Mouse (Mus musculus) G1E-ER4 (cell line): Measurements from ENCODE around the gene Zhx3. TPM values are rescaled to one million over a fixed set of nuclear protein-coding genes. Genes with fewer than 3 reads are reported as not detected.

Experiments
- GATA1 ChIP-seq: IDR thresholded peaks from one replicate; pipeline ENCODE4 v1.8.0; 2012; ENCODE audit warnings: low read length, inconsistent platforms
- polyA plus RNA-seq: library from polyadenylated mRNA; stranded (reverse); fragments of >175 nt; gene quantifications from 2 replicates; pipeline ENCODE4 v1.2.3, GENCODE M21; 2012

Zhx3 gene
- polyA plus RNA-seq, 1 experiment: 4.4 TPM

- no peak for TF ChIP-seq GATA1
These were observed 18.9 kb upstream of the Zhx3 start for GRCm38 (mm10) chr2:160891697-160892096.

GRCm38 (mm10) chr2:160891045-160891444 lies 18.2 kb upstream of the Zhx3 start:
- no peak for TF ChIP-seq GATA1

GRCm38 (mm10) chr2:160887859-160888258 lies 15.1 kb upstream of the Zhx3 start:
- no peak for TF ChIP-seq GATA1

- no peak for TF ChIP-seq GATA1
These were observed 14.5 kb upstream of the Zhx3 start for GRCm38 (mm10) chr2:160887284-160887683.

- TF ChIP-seq GATA1: no peak
These were observed 13.4 kb upstream of the Zhx3 start for GRCm38 (mm10) chr2:160886221-160886620.

GRCm38 (mm10) chr2:160884830-160885229 lies 12.0 kb upstream of the Zhx3 start:
- TF ChIP-seq GATA1: no peak

- no peak for TF ChIP-seq GATA1
These were observed 11.1 kb upstream of the Zhx3 start for GRCm38 (mm10) chr2:160883912-160884311.

GRCm38 (mm10) chr2:160882436-160882835 lies 9.6 kb upstream of the Zhx3 start:
- TF ChIP-seq GATA1: no peak

GRCm38 (mm10) chr2:160881462-160882101 lies 8.8 kb upstream of the Zhx3 start:
- TF ChIP-seq GATA1: no peak

GRCm38 (mm10) chr2:160880453-160881195 lies 7.8 kb upstream of the Zhx3 start, which contains the start of gene Lpin3:
TSS of gene Lpin3 (plus strand) at chr2:160880670.
- TF ChIP-seq GATA1: no peak

GRCm38 (mm10) chr2:160876115-160876514 lies 3.3 kb upstream of the Zhx3 start:
- no peak for TF ChIP-seq GATA1

- TF ChIP-seq GATA1: no peak
These were observed 1.6 kb upstream of the Zhx3 start for GRCm38 (mm10) chr2:160874231-160874877.

GRCm38 (mm10) chr2:160872395-160872794 lies 403 bp downstream of the Zhx3 start:
- TF ChIP-seq GATA1: no peak

GRCm38 (mm10) chr2:160871310-160871709 lies 1.5 kb downstream of the Zhx3 start:
- no peak for TF ChIP-seq GATA1

GRCm38 (mm10) chr2:160869446-160869845 lies 3.4 kb downstream of the Zhx3 start:
- no peak for TF ChIP-seq GATA1

- no peak for TF ChIP-seq GATA1
These were observed 7.5 kb downstream of the Zhx3 start for GRCm38 (mm10) chr2:160865266-160865665.
